Mouse (Mus musculus): ENCODE measurements around the gene Spink4. TPM values are rescaled to one million over a fixed set of nuclear protein-coding genes. Genes with fewer than 3 reads are reported as not detected.

Spink4 gene
- 14.2 and 27.8 TPM in 2 replicates for polyA plus RNA-seq (2012; rRNA removed)

DNA sequence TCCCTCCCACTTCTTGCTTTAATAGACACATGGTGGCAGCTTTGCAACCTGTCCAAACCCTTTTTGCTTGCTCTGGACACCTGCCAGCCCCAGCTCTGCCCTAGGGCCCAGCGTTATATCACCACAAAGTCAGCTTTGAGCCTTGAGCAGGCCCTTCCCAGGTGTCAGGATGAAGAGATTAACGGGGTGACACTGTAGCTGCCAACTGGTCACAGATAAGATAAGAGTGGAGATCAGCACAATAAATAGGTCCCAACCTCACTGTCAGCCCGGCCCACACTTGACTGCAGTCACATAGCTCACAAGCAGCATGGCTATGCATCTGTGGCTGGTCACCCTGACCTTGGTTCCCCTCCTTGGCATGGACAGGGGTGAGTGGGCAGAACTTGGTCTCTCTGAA is at the start of gene Spink4:
Gene Spink4 (plus strand): TSS at position 268 of the 400 bp plus-strand sequence.

DNA sequence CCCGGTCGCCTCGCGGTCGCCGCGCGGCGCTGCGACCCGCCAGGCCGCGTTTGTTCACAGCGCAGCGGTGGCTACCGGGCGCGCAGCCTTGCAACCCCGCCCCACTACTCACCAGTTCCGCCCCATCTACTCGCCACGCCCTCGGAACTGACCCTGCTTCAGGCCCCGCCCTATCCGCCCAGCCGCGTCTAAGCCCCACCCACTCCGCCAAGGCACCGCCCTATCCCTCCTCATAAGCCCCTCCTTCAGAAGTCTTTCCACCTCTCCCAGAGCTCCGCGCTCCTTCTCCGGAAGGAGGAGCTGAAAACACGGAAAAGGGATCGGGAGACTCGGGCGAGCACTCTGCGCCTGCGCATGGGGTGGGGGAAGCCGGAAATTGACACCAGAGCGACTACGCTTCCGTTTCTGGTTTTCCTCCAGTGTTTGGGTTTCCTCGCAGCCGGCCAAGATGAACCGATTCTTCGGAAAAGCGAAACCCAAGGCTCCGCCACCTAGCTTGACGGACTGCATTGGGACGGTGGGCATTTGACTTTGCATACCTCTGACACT is 28.4 kb downstream of the Spink4 start, which contains the start of the genes Bag1 and Chmp5:
Gene Bag1 (minus strand): TSS at position 135 of the 549 bp plus-strand sequence.
Gene Chmp5 (plus strand): TSS at position 248 of the 549 bp plus-strand sequence.

DNA sequence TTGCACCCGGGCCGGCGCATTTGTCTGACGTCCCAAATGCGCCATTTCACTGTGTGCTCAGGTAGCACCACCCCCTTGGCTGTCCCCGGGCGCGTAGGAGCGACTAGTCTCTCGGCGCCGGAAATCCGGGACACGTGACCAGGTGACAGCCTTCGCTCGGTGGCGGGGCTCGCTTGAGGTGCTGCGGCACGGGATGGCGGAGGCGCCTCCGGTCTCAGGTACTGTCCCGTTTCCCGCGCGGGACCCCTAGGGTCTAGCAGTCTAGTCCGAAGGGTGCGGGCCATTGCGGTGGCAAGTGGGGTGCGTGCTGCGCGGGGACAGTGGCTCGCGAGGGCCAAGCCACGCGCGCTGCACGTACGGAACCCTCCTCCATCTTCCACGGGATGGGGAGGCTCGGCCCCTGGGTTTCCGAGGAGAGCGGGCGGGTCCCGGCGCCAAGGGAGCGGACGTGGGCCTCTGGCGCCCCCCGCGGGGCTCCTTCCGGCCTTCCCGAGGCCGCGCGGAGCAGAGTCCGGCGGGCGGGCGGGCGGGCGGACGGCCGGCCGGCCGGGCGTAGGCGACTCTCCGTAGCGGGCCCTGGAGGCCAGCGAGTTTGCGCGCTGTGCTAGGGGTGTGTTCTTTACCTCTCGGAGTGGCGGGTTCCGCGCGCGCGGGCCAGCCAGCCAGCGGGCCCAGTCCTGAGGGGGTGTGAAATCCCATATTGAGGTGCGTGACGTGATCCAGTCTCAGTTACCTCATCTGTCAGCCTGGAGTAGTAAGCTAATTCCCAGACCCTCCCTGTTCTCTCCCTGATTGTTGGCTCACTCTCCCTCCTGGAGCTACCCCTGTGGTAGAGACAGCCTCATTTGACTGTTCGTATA is 51.2 kb downstream of the Spink4 start, which contains the start of gene Nfx1:
Gene Nfx1 (plus strand): TSS at position 65 of the 860 bp plus-strand sequence.

Other genes with a start within 250 kb of the Spink4 start
- gene Aptx, start 216.9 kb upstream of the Spink4 start, polyA plus RNA-seq (2012; rRNA removed) = 4.4 and 6.4 TPM in 2 replicates
- gene Dnaja1, start 197.9 kb upstream of the Spink4 start, polyA plus RNA-seq (2012; rRNA removed) = 2.2 and 3.5 TPM in 2 replicates
- 14.8 and 19.7 TPM in 2 replicates for gene Smu1, start 162.1 kb upstream of the Spink4 start, polyA plus RNA-seq (2012; rRNA removed)
- gene B4galt1, start 66.0 kb upstream of the Spink4 start, polyA plus RNA-seq (2012; rRNA removed) = 119 and 206 TPM in 2 replicates
- 266 and 423 TPM in 2 replicates for gene Bag1, start 28.2 kb downstream of the Spink4 start, polyA plus RNA-seq (2012; rRNA removed)
- gene Chmp5, start 28.4 kb downstream of the Spink4 start, polyA plus RNA-seq (2012; rRNA removed) = 5.1 and 5.2 TPM in 2 replicates
- gene Nfx1, start 50.9 kb downstream of the Spink4 start, polyA plus RNA-seq (2012; rRNA removed) = 34.8 and 37.3 TPM in 2 replicates
- 3.5 and 5.0 TPM in 2 replicates for gene Aqp7, start 128.1 kb downstream of the Spink4 start, polyA plus RNA-seq (2012; rRNA removed)
- gene Aqp3, start 178.1 kb downstream of the Spink4 start, polyA plus RNA-seq (2012; rRNA removed) = 0.90 and 2.0 TPM in 2 replicates
- gene Nol6, start 204.4 kb downstream of the Spink4 start, polyA plus RNA-seq (2012; rRNA removed) = 59.5 and 66.3 TPM in 2 replicates
- gene Ube2r2, start 215.7 kb downstream of the Spink4 start, polyA plus RNA-seq (2012; rRNA removed) = 49.2 and 58.3 TPM in 2 replicates

Measured in ovary, adult 2 months (tissue).